Mouse (Mus musculus) CH12.LX (cell line): ENCODE results near the gene Angptl8. TPM values are rescaled to one million over a fixed set of nuclear protein-coding genes. Genes with fewer than 3 reads are reported as not detected.
A peak's percentile ranks its signal among the peaks of the same experiment; 100 is the strongest.

Experiments
- DNase-seq: peaks from one replicate; pipeline ENCODE4 v3.0.0-alpha.2; 2013; ENCODE audit errors: extremely low read depth
- H3K27ac ChIP-seq: 2 replicates; pipeline ENCODE4 v1.5.1; 2012; ENCODE audit warnings: low read depth, mild to moderate bottlenecking, control low read depth, moderate library complexity; ENCODE audit not compliant: insufficient read depth
- H3K27me3 ChIP-seq: replicated peaks from 2 replicates; pipeline ENCODE3; 2012; ENCODE audit warnings: inconsistent platforms
- H3K36me3 ChIP-seq, 2 experiments: replicated peaks in 1 of 2; 2 replicates each; pipeline versions ENCODE3 to v1.6.1; 2012; ENCODE audit warnings: inconsistent platforms in 1 of 2, low read length in 1 of 2, mild to moderate bottlenecking in 1 of 2, mixed read lengths in 1 of 2, moderate library complexity in 1 of 2; ENCODE audit not compliant: control insufficient read depth in 1 of 2, insufficient read depth in 1 of 2
- H3K4me1 ChIP-seq, 2 experiments: 2 replicates each; pipeline ENCODE4 v1.6.1; 2012; ENCODE audit warnings: inconsistent platforms in 1 of 2, moderate library complexity in 1 of 2; ENCODE audit not compliant: insufficient read depth in 2 of 2, control insufficient read depth in 1 of 2
- H3K4me2 ChIP-seq: 2 replicates; pipeline ENCODE4 v1.6.1; 2012; ENCODE audit warnings: low read depth, mild to moderate bottlenecking, control low read depth; ENCODE audit not compliant: poor library complexity, insufficient read depth, severe bottlenecking
- H3K4me3 ChIP-seq, 3 experiments: fragments of 150-350 bp in 1 of 3; sonication (generic) in 1 of 3; replicated peaks in 1 of 3; 2 replicates each; pipeline versions ENCODE3 to v1.5.1; 2011 to 2012; ENCODE audit warnings: low read depth in 2 of 3, low read length in 2 of 3, mild to moderate bottlenecking in 2 of 3, moderate library complexity in 2 of 3, control low read depth in 1 of 3, improper control_type of control experiment in 1 of 3, inconsistent platforms in 1 of 3, mixed read lengths in 1 of 3; ENCODE audit not compliant: poor library complexity in 1 of 3
- H3K79me2 ChIP-seq: replicated peaks from 2 replicates; pipeline ENCODE4 v1.6.1; 2012; ENCODE audit warnings: mild to moderate bottlenecking, moderate library complexity; ENCODE audit not compliant: control insufficient read depth, poor library complexity, insufficient read depth, severe bottlenecking; ENCODE audit errors: extremely low read depth
- H3K9ac ChIP-seq: 2 replicates; pipeline ENCODE4 v1.6.1; 2012; ENCODE audit warnings: low read depth, mild to moderate bottlenecking, control low read depth, moderate library complexity; ENCODE audit not compliant: insufficient read depth
- H3K9me3 ChIP-seq: replicated peaks from 2 replicates; pipeline ENCODE3; 2012; ENCODE audit warnings: low read length, inconsistent platforms, mixed read lengths
- BHLHE40 ChIP-seq: IDR thresholded peaks from 2 replicates; pipeline ENCODE4 v1.6.1; 2011; ENCODE audit warnings: mild to moderate bottlenecking, low read depth, low read length, improper control_type of control experiment
- HCFC1 ChIP-seq: IDR thresholded peaks from 2 replicates; pipeline ENCODE4 v1.6.1; 2012; ENCODE audit warnings: low read depth, mild to moderate bottlenecking, inconsistent platforms, low read length, improper control_type of control experiment
- IRF4 ChIP-seq: IDR thresholded peaks from 2 replicates; pipeline ENCODE4 v1.6.1; 2014; ENCODE audit warnings: low read depth, mild to moderate bottlenecking, inconsistent platforms, low read length, improper control_type of control experiment
- KAT2A ChIP-seq: IDR thresholded peaks from 2 replicates; pipeline ENCODE4 v1.6.1; 2012; ENCODE audit warnings: low read length, improper control_type of control experiment, inconsistent platforms; ENCODE audit not compliant: insufficient replicate concordance
- MAFK ChIP-seq: IDR thresholded peaks from 2 replicates; pipeline ENCODE4 v1.6.1; 2011; ENCODE audit warnings: low read length, improper control_type of control experiment; ENCODE audit not compliant: insufficient replicate concordance
- MXI1 ChIP-seq: IDR thresholded peaks from 2 replicates; pipeline ENCODE4 v1.6.1; 2011; ENCODE audit warnings: mild to moderate bottlenecking, low read depth, low read length, improper control_type of control experiment
- MYC ChIP-seq: IDR thresholded peaks from 2 replicates; pipeline ENCODE4 v1.6.1; 2011; ENCODE audit warnings: low read depth, mild to moderate bottlenecking, improper control_type of control experiment, low read length
- PAX5 ChIP-seq: IDR thresholded peaks from 2 replicates; pipeline ENCODE4 v1.6.1; 2012; ENCODE audit warnings: low read length, inconsistent platforms, mixed read lengths
- POLR2AphosphoS2 ChIP-seq: IDR thresholded peaks from 2 replicates; pipeline ENCODE4 v1.6.1; 2011; ENCODE audit warnings: low read depth, low read length, improper control_type of control experiment
- SIN3A ChIP-seq: IDR thresholded peaks from 2 replicates; pipeline ENCODE4 v1.6.1; 2012; ENCODE audit warnings: low read length, improper control_type of control experiment, inconsistent platforms
- SMC3 ChIP-seq: IDR thresholded peaks from 2 replicates; pipeline ENCODE4 v1.6.1; 2011; ENCODE audit warnings: low read depth, low read length, improper control_type of control experiment
- TBP ChIP-seq: conservative IDR thresholded peaks from 2 replicates; pipeline ENCODE4 v1.6.1; 2011; ENCODE audit warnings: low read depth, low read length, improper control_type of control experiment
- TCF12 ChIP-seq: IDR thresholded peaks from 2 replicates; pipeline ENCODE4 v1.6.1; 2014; ENCODE audit warnings: low read depth, mild to moderate bottlenecking, inconsistent platforms, low read length, improper control_type of control experiment
- USF1 ChIP-seq: IDR thresholded peaks from 2 replicates; pipeline ENCODE4 v1.6.1; 2014; ENCODE audit warnings: low read depth, mild to moderate bottlenecking, inconsistent platforms, low read length, improper control_type of control experiment
- dilution Hi-C: fragments of 300-500 bp; cut with MboI; formaldehyde crosslinking; loops from 2 replicates; pipeline ENCODE4 v1.14.3; 2020; ENCODE audit warnings: low sequenced_read_pairs; ENCODE audit not compliant: extremely low pct_unique_long_range_greater_than_20kb, extremely low pct_ligation_motif_present
- in situ Hi-C: fragments of 300-500 bp; cut with MboI; formaldehyde crosslinking; loops from 3 replicates; pipeline ENCODE4 v1.14.3; 2019; ENCODE audit warnings: low sequenced_read_pairs, low pct_ligation_motif_present, low pct_unique_long_range_greater_than_20kb, mixed read lengths
- polyA plus RNA-seq: library from polyadenylated mRNA; unstranded; fragments of >175 nt; gene quantifications from 2 replicates; pipeline ENCODE4 v1.2.1, GENCODE M21; 2012; ENCODE audit warnings: low read depth; ENCODE audit not compliant: insufficient read length
- total RNA-seq, 2 experiments: library from RNA; depleted of rRNA; stranded (reverse); fragments of 300-350 nt in 1 of 2; fragments of >200 nt in 1 of 2; gene quantifications; 2 replicates each; pipeline ENCODE4 v1.2.3; 2012 to 2014

Angptl8 gene
- total and polyA plus RNA-seq, 3 experiments, result not detected

DNA sequence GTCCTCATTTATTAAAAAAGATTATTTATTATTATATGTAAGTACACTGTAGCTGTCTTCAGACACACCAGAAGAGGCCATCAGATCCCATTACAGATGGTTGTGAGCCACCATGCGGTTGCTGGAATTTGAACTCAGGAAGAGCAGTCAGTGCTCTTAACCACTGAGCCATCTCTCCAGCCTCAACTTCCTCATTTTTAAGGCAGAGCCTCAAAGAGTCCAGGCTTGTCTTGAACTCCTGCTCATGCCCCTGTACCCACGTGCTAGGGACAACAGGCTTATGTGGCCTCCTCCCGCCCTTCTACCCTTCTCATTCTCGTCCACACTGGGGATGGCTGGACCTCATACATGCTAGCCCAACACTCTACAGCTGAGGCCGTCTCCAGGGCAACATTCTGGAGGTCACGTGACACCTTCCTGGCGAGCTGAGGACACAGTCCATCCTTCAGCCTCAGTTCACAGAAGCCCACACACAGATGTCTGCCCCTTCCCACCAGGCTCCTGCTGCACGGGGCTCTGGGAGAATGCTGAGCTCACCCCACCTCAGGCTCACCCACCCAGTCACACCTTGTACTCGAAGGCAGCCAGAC lies 18.5 kb upstream of the Angptl8 start:
- Histone ChIP-seq H3K27ac (no peak overlapping the region), H3K4me3 (no peak overlapping the region), H3K27me3 (no peaks in the 10 kb centered on the region), H3K36me3 (peaks cover 3 to 20% of the 10 kb centered on the region in 2 experiments), H3K9me3 (no peaks in the 10 kb centered on the region), H3K9ac (no peak overlapping the region), H3K79me2 (no peaks in the 10 kb centered on the region), H3K4me2 (no peak overlapping the region), H3K4me1 (peaks cover 3 to 6% of the 10 kb centered on the region in 2 experiments; a peak in 1 of 4 replicates)
- dilution Hi-C loops (no loop called here), in situ Hi-C loops (no loop called here)
- TF ChIP-seq TBP, result no peak
- TF ChIP-seq HCFC1, result no peak
- TF ChIP-seq SMC3, result no peak
- no peak for TF ChIP-seq MXI1
- no peak for TF ChIP-seq BHLHE40
- no peak for TF ChIP-seq POLR2AphosphoS2
- no peak for TF ChIP-seq MYC
- no peak for TF ChIP-seq IRF4
- no peak for DNase-seq

DNA sequence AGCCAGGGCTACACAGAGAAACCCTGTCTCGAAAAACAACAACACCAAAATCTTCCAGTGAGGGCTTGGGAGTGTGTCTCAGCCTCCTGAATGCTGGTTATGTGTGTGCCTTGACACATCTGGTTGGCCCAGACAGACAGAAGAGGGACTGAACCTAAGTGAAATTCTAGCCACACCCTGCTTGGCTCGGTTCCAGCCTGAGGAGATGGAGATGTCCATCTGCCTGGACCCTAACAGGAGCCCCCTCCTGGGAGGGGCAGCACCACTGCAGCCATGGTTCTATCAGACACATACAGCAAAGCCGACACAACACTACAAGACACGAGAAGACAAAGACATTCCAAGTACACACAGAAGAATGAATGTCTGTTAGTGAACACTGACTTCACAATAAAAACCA lies 17.2 kb upstream of the Angptl8 start:
- Histone ChIP-seq H3K4me2 (no peak overlapping the region), H3K4me1 (peaks cover 3 to 6% of the 10 kb centered on the region in 2 experiments; a peak in 1 of 4 replicates), H3K27me3 (no peaks in the 10 kb centered on the region), H3K79me2 (no peaks in the 10 kb centered on the region), H3K9ac (no peak overlapping the region), H3K4me3 (no peak overlapping the region), H3K36me3 (peaks cover 3 to 19% of the 10 kb centered on the region in 2 experiments), H3K27ac (no peak overlapping the region), H3K9me3 (no peaks in the 10 kb centered on the region)
- TF ChIP-seq TCF12, result no peak
- TF ChIP-seq USF1, result no peak
- no peak for TF ChIP-seq PAX5
- TF ChIP-seq POLR2AphosphoS2, result no peak
- dilution Hi-C loops (no loop called here), in situ Hi-C loops (no loop called here)
- no peak for DNase-seq

DNA sequence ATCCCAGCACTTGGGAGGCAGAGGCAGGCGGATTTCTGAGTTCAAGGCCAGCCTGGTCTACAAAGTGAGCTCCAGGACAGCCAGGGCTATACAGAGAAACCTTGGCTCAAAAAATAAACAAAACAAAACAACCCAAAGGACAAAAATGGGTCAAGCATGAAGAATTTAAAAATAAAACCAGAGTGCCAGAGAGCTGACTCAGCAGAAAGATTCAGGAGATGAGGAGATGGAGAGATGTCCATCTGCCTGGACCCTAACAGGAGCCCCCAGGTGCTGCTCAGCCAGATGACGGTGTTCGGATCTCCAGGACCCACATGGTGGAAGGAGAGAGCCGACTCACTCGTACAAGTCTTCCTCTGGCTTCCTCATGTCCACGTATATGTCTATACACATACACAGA lies 16.7 kb upstream of the Angptl8 start:
- Histone ChIP-seq H3K27ac (no peak overlapping the region), H3K79me2 (no peaks in the 10 kb centered on the region), H3K9ac (no peak overlapping the region), H3K9me3 (no peaks in the 10 kb centered on the region), H3K4me1 (peaks cover 3 to 6% of the 10 kb centered on the region in 2 experiments; a peak in 1 of 4 replicates), H3K27me3 (no peaks in the 10 kb centered on the region), H3K36me3 (peaks cover 3 to 19% of the 10 kb centered on the region in 2 experiments), H3K4me2 (no peak overlapping the region), H3K4me3 (no peak overlapping the region)
- peak; percentile 73 for TF ChIP-seq MAFK
- TF ChIP-seq IRF4, result no peak
- no peak for TF ChIP-seq MXI1
- TF ChIP-seq SMC3, result no peak
- TF ChIP-seq MYC, result no peak
- no peak for TF ChIP-seq SIN3A
- no peak for TF ChIP-seq HCFC1
- no peak for TF ChIP-seq KAT2A
- dilution Hi-C loops (no loop called here), in situ Hi-C loops (no loop called here)
- DNase-seq, result no peak
